Mouse (Mus musculus) forelimb bud, embryonic 11.5 days (tissue): ENCODE data around the gene Dok7.
A peak's percentile ranks its signal among the peaks of the same experiment; 100 is the strongest.

Source experiments
- DNase-seq: peaks from one replicate; pipeline ENCODE4 v3.0.0-alpha.2; 2012; ENCODE audit warnings: low read depth, low spot score

Gene Dok7

DNA sequence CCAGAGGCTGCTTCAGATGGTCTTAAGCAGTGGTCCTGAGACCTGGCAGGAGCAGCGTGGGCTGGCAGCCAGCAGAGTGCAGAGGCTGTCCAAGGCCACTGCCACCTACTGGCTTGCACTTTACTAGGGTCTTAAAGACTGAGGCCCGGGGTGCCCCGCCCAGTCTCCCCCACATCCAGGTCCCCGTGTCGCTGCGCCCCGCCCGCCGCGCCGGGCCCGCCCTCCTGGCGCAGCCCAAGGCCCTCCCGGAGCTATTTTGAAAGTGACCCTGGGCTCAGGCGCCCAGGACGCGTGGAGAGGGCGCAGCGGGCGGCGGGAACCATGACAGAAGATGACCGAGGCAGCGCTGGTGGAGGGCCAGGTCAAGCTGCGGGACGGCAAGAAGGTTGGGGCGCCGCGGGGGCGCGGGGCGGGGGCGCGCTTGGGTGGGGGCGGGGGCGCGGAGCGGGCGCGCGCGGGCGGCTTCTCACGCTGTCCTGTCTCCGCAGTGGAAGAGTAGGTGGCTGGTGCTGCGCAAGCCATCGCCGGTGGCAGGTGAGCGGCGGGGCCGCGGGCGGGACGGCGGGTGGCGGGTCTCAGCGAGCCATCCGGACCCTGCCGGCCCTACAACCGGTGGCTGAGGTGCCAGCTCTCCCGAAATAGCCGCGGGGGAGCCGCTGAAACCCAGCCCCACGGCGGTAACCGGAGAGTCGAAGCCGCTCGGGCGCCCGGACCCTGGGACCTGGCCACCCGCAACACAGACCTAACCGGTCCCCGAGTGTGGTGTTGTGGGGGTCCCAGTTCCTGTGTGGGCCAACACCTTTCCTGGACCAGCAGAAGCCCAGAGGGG is at the start of gene Dok7:
Gene Dok7 (plus strand): TSS at position 163 of the 829 bp plus-strand sequence.
- peak; percentile 24 for DNase-seq

DNA sequence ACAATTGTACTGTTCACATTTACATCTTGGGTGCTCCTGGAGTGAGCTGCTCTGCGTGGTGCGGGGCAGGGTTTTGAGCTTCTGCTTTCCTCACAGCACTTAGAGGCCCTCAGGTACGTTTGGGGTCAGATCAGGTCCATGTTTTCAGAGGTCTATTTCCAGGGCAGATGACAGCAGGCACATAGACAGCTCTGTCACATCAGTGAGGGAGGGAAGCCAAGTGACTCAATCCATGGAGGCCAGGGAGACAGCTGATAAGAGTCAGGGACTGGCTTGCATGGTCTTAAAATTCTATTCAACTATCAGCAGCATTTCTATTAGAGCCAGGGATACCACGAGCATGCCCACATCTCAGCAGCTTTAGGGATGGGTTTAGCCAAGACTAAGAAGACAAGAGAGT is 47.4 kb upstream of the Dok7 start:
- no peak for DNase-seq

DNA sequence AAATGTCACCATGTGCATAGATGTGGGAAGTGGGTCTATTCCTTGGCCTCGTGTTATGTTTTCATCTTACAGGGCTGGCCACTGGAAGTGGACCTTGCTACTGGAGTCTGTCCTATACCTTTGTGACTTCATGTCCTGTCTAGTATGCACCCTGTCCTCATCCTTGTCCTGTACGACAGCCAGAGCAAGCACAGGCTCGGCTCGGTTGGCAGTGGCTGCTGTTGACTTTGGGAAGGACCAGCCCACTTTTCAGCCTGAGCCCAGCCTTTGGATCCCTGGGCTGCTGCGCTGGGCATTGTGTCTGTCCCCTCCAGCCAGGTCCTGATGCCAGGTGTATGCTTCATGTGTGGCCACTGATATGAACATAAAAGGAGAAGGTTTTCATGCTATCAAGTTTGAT is 45.9 kb upstream of the Dok7 start:
- no peak for DNase-seq

DNA sequence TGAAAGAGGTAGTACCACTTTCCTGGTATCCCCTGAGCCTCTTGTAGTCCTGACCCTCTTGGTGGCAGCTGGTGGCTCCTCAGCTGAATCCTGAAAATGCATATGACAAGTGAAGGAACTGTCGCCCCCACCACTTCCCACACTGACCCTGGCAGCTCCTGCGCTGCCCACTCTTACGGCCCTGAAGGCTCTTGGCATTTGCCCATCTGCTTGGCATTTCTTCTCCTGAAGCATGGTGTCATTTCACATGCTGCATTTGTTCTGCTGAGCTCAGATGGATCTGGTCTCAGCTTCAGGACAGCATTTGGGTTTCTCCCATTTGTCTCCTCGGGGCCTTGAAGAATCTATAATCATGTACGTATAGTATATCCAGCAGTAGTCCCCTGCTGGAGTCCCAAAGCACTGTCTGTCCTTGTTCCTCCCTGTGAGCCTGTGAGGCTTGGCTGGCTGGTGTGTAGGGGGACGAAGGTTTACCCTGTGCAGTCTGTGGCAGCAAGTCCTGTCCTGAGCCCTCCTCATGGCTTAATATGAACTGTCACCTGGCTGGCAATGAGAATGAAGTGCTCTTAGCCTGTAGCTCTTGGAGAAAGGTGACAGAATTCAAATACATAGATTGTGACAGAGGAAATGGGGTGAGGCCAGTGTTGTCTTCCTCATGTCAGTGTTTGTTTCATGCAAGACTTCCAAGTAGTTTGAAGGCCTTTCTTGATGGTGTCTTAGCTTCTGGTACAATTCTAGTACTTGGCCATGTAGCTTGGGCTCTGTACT is 45.2 kb upstream of the Dok7 start:
- DNase-seq = no peak

DNA sequence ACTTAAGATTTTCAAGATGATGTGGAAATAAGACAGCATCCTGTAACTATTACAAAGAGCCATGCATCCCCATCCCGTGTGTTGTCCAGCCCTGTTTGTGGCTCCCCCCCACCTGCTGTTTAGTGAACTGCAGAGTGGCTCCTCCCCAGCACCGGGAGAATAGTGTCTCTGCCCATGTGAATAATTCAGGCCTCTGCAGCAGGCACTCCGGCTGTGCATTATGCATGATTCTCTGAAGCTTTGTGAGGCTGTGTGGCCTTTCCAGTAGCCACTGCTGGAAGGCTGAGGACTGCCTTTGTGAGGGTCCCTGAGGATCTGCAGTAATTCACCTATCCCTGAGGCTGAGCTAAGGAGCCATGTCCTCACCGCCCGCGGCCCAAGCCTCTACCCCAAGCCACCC is 42.5 kb upstream of the Dok7 start:
- DNase-seq = no peak

DNA sequence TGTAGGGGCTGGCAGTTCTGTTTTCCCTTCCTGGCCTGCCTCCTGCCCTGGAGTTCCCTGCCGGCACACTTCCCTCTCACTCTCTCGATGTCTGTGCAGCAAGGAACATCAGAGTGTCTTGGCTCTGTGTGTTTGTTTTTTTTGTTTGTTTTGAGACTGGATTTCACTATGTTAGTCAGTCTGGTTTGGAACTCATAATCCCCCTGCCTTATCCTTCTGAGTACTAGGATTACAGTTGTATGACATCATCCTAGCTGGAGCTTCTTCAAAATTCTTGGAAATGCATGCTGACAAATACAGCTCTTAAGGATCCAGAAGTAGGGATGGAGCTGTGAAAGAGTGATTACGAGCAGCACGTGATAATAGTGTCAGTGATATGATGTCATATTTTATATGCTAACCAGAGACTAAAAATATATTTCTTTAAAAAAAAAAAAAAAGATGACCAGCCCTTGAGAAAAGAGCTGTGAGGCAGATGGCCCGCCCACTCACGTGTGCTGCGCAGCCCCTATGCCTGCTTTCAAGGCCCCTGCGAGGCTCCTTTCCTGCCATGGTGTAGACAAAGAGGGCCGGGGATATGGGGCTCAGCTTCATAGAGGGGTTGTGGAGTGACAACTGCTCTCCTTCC is 36.8 kb upstream of the Dok7 start:
- DNase-seq = no peak

DNA sequence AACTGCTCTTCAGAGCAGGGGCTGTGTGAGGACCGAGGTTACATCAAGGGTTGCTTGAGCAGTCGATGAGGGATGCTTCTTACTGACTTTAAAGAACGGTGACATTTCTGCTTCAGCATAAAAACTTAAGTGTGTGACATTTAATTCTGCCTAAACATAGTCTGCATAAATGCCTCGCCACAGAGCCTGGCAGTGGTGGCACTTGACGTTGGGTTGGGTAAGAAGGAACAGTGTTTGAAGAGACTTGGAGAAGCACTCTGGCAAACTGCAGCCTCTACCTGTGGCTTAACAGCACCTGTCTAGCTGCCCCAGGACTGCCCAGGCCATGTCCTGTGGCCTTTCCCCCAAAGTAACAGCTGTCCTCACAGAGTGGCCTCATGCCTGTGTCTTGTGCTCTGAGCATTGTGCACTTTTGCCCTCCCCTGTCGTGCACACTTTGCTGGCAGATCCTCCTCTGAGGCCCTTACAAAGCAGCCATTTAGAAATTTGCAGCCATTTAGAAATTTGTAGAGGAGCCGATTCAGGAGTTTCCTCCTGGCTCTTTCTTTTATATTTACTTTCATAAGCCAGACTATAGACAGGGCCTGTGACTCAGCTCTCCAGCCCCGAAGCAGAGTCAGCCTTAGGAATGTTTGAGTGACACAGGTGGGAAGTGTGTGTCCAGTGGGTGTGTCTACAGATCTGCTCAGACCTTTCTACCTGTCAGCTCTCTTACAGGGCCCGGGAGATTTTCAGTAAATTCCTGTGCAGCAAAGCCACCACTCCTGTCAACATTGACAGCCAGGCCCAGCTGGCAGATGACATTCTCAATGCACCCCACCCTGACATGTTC is 35.9 kb upstream of the Dok7 start:
- DNase-seq = no peak

DNA sequence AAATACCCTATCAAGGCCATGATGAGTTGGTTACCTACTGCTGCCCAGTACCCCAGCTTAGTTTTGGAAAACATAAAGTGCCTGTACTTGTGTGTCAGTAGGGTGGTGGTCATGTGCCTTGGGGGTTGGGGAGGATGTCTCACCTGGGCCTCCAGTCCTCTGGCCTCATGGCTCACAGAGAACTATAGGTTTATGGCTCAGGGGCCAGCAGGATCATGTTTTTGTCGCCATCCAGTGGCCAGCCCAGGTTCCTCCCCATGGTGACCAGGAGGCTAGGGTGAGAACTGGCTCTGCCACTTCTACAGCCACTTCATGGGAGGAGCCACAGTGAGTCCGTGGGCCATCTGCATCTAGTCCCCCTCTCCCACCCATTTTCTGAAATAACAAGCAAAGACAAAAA is 31.6 kb upstream of the Dok7 start:
- peak; percentile 10 for DNase-seq

DNA sequence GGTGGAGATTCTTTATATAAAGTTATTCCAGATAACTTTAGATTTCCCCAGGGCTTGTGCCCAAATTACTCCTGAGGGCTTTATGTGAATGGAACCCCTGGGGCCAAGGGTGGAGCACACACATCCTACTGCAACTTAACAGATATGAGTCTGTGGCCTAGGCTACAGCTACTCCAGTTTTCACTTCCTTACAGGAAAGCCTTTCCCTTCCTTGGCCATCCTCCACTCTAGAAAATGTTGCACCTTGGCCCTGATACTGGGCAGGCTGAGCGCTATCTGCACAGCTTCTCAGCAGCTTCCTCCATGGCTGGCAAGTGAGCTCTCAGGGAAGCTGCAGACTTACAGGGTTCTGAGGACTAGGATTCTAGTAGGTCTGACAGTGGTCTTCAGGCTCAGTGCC is 27.3 kb upstream of the Dok7 start:
- no peak for DNase-seq

DNA sequence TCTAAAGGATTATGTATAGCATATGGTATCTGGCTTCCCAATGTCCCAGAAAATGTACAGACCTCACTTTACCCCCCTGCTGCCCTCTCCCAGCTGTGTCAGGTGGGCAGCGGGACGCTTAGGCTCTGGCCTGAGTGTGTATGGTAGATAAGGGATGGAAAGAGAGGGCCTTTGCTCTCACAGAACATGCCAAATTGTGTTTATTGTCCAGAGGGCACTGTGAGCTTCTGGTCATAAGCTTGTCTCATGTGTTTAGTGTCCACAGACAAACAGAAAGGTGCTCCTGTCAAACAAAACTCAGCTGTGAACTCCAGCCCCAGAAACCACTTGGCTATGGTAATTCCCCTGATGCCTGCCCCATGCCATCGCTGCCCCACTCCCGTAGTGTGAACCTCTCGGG is 26.8 kb upstream of the Dok7 start:
- no peak for DNase-seq

DNA sequence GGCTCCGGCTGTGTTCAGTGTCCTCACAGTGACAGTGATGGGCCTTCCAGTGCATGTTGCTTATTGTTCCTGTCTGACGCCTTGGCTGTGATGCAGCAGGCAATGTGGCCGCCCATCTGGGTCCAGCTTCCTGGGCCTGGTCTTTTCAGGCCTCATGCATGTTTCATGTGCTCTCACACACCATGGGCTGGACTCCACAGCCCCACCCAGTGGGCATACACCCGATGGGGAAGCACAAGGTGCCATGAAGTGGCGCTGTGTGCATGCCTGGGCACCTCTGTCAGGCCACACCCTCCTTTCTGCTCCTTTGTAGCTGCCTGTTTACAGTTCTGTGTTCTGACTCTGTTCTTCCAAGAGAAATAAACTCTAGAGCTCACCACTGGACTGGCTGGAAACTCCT is 23.5 kb upstream of the Dok7 start:
- no peak for DNase-seq

DNA sequence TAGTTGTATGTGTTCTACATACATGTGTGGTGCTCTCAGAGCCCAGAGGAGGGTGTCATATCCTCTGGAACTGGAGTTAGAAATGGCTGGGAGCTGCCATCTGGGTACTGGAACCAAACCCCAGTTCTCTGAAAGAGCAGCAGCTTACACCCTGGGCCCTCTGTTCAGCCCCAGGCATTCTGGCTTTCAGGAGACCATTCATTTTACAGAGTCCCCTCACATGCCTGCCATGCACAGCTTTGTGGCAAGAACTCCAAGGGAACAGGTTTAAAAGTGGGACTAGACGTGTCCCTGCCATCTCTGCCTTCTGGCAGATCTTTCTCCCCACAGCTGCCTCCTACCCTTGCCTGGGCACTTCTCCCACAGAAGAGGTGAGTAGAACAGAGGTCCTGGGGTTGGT is 22.9 kb upstream of the Dok7 start:
- DNase-seq = no peak

DNA sequence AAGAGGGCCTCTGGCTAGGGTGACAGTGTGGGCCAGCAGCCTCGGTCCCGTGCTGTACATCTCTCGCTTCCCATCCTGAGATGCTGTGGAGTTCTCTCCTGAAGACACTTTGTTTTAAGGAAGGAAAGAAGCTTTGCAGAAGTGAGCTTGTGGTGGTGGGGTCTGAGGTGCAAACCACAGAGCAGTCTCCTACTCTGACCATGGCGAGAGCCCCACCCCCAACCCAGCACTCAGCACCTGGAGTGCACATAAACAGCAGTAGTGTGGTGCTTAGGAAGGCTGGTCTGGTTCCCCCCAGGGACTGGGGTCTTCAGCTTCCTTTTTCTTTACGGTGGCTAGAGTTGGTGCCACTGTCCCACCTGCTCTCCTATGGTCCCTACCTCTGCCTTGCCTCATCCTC is 21.4 kb upstream of the Dok7 start:
- no peak for DNase-seq

DNA sequence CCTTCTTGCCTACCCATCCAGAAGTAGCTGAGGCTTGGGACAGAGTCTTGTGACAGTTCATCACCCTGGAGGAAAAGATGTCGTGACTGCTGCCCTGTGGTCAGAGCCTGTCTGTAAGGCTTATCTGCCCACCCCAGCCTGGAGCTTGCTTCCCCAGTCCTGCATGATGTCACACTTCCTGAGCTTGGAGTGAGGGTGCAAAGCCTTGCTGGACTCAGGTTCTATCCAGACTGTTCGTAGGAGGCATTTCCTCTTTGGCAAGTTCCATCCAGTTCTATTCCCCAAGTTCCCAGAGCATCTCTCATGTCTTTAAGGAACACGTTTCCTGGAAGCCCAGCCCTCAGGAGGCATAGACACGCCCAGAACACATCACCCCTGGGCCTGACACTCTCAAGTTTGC is 20.8 kb upstream of the Dok7 start:
- DNase-seq = no peak

DNA sequence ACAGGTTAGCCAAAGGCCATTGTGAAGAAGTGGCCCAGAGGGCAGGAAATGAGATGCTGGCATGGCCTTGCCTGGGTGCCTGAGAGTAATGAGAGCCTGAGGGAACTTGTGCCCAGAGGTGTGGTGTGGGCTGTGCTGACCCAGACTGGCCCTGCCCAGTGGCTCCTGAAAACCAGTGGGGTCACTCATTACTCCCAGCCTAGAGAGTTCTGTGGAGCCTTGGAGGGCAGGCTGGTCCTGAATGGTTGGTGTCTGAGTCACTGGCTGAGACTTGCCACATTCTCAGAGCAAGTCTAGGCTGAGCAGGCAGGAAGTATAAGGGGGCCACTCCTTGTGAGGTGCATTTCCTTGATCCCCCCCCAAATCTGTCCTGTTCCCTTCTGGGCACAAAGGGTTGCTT is 19.1 kb upstream of the Dok7 start:
- DNase-seq = no peak

DNA sequence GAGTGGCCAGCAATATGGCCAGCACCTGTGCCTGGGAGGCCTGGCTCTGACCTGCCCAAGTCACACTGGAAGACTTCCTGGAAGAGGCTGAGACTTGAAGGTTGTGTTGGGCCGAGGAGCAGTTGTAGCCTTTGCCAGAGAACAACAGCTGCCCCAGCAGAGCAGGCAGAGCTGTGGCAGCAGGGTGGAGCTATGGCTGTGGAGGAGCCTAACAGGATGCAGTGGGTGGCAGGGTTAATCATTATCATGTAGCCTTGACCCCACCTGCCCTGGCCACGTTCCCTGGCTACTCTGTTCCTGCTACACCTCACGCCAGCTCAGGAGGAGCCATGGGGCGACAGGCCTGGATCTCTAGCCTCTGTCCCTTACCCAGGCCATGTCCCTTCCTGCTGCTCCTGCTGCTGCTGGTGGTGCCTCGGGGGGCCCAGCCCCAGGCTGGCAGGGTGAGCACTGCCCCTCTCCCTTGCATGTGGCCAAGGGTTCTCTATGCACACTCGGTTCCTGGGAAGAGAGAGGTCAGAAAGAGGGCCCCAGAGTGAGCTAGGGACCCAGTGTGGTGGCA is 15.2 kb upstream of the Dok7 start, which contains the start of gene Hgfac:
Gene Hgfac (plus strand): TSS at position 242 of the 562 bp plus-strand sequence.
- no peak for DNase-seq

DNA sequence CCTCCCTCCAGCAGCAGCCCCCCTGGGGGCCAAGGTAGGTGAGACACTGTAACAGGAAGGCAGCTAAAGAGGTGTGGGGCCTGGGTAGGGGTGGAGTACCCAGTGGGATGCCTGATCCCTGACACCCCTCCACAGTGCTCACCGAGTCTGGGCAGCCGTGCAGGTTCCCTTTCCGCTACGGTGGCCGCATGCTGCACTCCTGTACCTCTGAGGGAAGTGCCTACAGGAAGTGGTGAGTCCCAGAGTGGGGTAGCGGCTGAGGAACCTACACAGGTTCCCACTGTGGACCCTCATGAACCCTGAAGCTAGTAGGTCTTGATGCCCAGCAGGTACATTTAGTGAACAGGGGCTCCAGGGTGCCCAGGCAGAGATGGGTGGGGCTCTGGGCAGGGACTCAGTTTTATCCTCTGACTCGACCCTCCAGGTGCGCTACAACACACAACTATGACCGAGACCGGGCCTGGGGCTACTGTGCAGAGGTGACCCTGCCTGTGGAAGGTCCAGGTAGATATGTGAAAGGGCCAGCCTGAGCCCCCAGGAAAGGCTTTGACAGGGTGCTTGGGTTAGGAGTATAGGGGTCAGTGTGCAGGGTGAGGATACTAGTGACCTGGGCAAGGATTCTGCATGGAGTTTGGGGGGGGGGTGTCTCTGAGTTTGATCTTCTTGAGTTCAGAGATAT is 14.0 kb upstream of the Dok7 start:
- DNase-seq = no peak

DNA sequence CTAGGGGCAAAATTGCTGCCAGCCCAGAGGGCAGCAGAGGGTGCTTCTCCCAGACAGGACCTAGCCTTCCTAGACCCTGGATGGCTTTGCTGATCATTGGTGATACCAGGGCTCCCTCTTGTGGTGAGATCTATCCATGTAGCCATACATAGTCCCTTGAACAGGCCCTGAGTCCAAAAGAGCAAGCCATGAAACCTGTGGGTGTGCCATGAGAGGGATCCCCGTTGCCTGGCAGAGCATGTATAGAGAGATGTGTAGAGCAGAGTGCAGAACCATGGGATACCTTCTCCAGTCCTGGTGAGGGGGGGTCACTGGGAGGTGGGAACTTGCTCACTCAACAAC is 13.5 kb upstream of the Dok7 start:
- peak; percentile 79 for DNase-seq

DNA sequence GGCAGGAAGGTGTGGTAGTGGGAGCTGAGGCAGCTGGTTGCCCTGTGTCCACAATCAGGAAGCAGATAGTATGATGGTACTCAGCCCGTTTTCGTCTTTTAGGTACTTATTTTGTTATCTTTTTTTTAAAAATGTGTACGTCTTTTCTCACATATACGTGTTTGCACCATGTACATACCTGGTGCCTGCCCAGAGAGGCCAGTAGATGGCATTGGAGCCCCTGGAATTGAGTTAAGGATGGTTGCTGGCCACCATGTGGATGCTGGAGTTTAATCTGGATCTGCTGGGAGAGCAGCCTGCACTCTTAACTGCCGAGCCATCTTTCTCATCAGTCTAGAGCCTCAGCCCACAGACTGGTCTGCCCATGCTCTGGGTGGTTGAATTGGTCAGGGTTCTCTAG is 6.0 kb upstream of the Dok7 start:
- DNase-seq = no peak

DNA sequence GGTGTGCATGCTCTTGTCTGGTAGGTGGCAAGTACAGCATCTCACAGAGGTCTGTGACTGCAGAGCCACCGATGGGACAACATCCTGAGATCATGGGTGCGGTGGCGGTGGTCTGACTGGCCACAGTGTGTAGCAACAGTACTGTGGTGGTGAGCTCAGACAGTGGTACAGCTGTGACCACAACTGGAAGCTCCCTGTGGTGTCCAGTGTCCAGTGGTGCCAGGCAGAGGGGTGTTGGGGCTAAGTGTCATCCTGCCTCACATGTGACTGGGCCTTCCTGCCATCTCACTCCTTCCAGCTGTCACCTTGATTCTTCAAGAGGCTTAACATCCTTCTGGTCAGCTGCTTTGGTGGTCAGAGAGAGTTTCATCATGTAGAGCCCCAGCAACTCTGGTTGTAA is 1.9 kb upstream of the Dok7 start:
- DNase-seq = no peak

DNA sequence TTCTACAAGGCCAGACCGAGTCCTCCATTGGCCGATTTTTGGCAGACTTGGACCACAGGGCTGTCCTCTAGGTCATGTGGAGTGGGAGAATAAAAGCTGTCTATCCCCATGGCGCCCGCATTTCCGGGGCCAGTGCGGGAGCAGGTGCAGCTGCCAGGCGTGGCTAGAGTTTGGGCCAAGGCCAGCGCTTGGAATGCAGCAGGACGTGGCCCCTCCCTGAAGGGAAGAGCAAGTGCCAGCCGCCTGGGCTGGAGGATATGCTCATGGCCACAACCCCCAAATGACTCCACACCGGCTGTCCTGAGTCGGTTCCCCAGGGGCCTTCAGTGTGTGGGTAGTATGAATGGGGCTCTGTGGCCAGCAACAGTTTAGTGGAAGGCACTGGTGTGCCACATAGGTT is 1.5 kb upstream of the Dok7 start:
- DNase-seq = no peak
